Mouse (Mus musculus): Measurements from ENCODE around the gene Cenpf. TPM values are rescaled to one million over a fixed set of nuclear protein-coding genes. Genes with fewer than 3 reads are reported as not detected.

Gene Cenpf
- total RNA-seq, 2 experiments from 2014 or later, result 33.3 to 34.9 TPM

DNA sequence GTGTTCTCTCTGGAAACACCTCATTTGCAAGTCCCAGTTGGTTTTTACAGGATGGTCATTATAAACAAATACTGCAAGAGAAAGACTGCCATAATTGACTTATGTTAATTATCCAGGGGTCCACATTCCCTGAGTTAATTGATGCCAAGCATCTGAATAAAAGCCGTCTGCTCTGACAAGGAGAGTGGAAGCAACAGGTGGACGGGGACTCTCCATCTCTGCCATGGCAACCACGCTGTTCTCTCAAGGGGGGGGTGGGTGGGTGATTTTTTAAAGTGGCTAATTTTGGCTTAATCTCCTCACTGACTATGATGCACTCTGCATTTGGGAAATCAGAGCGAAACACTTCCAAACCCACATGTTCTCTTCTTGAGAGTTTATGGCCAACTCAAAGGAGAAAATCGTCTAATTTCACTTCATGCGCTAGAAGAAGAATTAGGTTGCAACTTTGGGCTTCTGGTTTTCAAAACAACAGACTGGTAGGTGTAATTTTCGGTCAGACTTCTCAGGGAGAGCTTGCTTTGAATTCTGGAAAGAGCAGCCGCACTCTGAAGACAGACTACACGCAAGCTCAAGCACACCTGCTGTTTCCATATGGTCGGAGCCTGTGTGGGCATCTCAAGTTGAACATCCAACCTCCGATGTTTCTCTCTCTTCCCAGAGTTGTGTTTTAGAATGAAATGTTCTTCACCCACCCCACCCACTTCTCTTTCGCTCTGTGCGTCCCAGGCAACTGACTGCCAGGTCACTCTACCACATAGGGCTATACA, 55.8 kb downstream of the Cenpf start:
- ATAC-seq (replicated peaks; ENCODE audit: poor library complexity), result no peak

- no peak for ATAC-seq (replicated peaks; ENCODE audit: poor library complexity)
Observed at GRCm38 (mm10) chr1:189630026-189630425, 57.9 kb downstream of the Cenpf start.

GRCm38 (mm10) chr1:189627976-189628768, 59.7 kb downstream of the Cenpf start:
- ATAC-seq (replicated peaks; ENCODE audit: poor library complexity), result peak; percentile 73

GRCm38 (mm10) chr1:189624756-189625155, 63.1 kb downstream of the Cenpf start:
- ATAC-seq (replicated peaks; ENCODE audit: poor library complexity), result no peak

DNA sequence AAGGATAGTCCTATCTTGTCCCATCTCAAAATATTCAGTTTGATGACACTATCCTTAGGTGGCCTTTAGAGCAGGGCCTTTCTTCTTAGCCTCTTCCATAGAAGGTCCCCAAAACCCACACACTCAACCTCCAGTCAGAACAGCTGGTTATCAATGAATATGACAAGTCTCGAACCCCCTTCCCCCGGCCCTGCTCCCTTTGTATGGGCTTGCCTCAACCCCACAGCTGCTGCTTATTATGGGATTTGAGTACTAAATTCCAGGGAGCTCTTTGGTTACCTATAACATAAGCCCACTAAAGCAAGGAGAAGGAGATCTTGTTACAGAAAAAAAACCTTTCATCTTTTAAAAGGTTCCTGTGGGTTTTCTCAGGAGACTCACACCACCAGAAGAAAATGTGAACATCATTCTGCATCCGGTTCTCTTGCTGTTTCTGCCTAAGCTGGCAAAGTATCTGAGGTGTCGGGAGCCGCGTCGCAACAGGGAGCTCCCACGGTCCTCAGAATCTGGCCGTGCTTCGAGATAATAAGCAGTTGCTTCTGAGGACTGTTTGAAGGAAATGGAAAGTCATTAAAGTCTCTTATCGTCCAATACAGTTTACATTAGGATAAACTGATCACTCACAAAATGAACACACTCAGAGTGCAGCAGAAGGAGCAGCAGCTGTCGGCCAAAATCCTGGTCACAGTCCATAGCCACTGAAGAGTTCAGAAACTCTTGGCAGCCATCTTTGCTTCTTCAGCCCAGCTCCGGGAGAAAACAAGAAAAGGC, 68.7 kb downstream of the Cenpf start:
- ATAC-seq (replicated peaks; ENCODE audit: poor library complexity), result no peak

- ATAC-seq (replicated peaks; ENCODE audit: poor library complexity), result no peak
Observed at GRCm38 (mm10) chr1:189617381-189617780, 70.5 kb downstream of the Cenpf start.

DNA sequence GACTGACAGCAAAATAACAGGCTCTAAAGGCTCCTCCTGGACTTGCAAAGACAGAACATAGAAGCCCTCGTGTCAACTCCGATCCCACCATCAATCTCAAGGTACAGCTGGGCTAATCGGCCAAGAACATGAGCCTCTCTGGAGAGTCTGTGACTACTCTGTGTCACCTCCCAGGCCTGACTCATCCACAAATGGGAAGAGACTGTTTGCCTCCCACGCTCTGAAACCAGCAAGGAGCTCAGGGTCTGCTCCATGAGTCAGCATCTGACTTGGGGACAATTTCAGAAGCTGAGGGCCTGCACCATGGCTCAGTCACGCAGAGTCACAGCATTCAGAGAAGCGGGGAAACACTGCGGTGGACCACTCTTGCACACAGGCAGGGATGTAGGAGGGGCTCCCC, 72.6 kb downstream of the Cenpf start:
- no peak for ATAC-seq (replicated peaks; ENCODE audit: poor library complexity)

DNA sequence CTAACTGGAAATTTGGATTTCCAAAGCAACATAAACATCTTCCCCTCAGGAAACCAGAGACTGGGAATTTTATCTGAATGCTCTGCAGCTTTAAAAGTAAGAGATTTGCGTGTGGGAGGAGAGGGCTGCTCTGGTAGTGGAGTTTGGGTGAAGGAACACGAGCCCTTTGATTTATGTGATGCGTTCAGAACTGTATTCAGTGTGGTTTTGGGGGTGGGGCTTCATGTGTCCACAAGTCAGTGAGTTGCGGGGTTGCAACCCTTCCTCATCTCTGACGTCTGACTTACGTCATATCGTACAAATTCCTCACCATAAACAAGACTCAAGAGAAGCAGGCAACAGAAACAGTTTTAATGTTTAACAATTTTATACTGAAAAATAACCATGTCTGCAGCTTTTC, 74.8 kb downstream of the Cenpf start:
- ATAC-seq (replicated peaks; ENCODE audit: poor library complexity), result no peak

- no peak for ATAC-seq (replicated peaks; ENCODE audit: poor library complexity)
Observed at GRCm38 (mm10) chr1:189611775-189612174, 76.1 kb downstream of the Cenpf start.

DNA sequence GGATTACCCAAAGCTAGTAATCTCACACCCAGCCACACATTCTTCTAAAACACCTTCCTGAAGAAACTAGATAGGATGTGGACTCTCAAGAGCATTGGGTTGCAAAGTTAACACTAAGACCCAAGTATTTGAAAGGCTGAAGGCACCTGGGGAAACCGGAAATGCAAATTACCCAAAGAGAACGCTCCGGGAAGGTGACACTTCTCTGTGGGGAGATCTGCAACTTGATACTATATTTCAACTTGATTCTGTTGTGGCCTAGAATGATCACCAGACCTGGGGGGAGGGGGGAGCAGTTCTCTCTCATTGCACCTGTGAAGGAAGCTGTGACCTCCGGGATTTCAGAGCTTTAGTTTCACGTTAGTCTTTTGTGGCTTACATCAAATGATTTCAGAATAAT, 79.2 kb downstream of the Cenpf start:
- no peak for ATAC-seq (replicated peaks; ENCODE audit: poor library complexity)

DNA sequence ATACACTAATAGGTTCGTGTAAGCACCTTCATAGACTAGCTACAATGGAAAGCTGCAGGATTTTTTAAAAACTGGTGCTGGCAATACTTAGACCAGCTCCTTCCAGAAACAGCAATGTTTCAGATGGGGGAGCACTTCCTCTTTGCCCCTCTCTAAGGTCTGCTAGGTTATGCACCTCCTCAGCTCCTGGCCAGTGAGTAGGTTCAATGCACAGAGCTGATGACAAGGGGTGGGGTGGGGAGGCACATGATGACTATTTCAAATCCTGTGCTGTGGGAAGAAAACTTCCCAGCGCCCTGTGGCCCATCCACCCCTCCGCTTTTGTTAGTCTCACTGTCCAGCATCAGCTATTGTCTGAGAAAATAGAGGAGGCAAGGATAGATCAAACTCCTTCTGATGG, 79.8 kb downstream of the Cenpf start:
- no peak for ATAC-seq (replicated peaks; ENCODE audit: poor library complexity)

DNA sequence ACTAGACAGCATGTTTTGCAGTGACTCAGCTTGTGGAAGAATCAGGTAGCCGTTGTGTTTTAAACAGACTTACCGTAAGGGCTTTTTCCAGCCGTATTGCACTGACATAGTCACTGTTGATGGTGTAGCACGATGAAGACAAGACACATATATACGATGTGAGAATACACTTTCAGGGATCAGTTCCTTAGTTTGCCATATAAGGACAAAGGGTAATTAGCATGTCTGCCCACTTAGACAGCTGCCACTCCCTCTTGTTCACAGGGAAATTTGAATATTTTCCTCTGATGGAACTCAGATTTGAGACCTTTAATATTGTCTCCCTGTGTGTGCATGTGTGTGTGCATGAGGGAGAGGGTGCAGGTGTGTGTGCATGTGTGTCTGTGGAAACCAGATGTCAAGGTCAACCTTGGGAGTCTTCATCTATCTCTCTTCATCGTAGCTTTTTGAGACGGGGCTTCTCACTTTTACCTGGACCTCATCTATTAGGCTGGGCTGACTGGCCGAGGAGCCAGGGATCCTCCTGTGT, 82.2 kb downstream of the Cenpf start:
- no peak for ATAC-seq (replicated peaks; ENCODE audit: poor library complexity)

DNA sequence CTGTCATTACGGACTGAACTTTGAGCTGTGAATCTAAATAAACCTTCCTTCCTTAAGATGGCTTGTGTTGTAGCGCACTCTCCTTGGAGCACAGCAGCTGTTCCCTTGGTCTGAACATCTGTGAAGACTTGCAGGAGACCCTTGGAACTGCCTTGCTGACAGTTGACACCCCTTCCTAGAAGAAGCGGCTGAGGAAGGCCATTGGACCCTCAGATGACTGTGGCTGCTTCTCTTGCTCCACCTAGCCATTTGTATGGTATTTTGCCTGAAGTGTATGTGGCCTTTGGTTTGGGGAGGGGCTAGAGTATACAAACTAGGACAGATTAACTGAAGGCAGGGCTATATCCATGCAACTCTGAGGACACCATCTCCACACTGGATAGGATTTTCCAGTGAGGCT, 90.8 kb downstream of the Cenpf start:
- no peak for ATAC-seq (replicated peaks; ENCODE audit: poor library complexity)

Other genes with a start within 250 kb of the Cenpf start
- 0.39 and 1.1 TPM in 2 replicates for gene Ptpn14, start 40.2 kb upstream of the Cenpf start, total RNA-seq (2015)
- 0.37 and 0.64 TPM in 2 replicates for gene Ptpn14, start 40.2 kb upstream of the Cenpf start, total RNA-seq (2017)
- 88.9 and 94.8 TPM in 2 replicates for gene Smyd2, start 234.3 kb upstream of the Cenpf start, total RNA-seq (2015)
- 99.6 and 139 TPM in 2 replicates for gene Smyd2, start 234.3 kb upstream of the Cenpf start, total RNA-seq (2017)